9 mouse cellular contexts compared by ENCODE assay signal in the genomic region with DNA sequence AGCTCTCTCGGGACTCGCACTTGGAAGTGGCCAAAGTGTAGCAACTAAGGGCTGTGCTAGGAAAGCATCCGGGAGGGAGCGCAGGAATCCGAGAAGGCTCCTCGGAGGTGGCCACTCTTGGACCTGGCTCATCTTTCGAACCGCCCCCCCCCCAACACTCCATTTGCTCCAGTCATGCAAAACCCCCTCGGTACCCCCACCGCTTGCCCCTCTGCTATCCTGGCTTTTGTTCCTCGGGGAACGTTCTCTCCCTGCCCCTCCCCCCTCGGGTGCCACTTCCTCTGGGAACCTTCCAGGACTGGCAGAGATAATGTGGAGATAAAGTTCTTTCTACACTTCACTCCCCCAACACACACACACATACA. TPM values are rescaled to one million over a fixed set of nuclear protein-coding genes. Genes with fewer than 3 reads are reported as not detected.
A peak's percentile ranks its signal among the peaks of the same experiment; 100 is the strongest.
DNase-seq lines count a peak whose midpoint lies in the region; ATAC-seq lines count a peak whose summit lies in the region.
"Had no signal": no experiment of that assay in that cellular context is flagged by ENCODE, and none has a peak within 500 bp of the region (broad histone marks: within the 10 kb centered on the region; RNA-seq: fewer than 3 reads in every experiment).

No protein-coding gene starts in this region.

- no peaks in the 10 kb centered on the region for H3K9me3 ChIP-seq in kidney, embryonic 16.5 days (ENCODE audit: low read length)
- no peaks in the 10 kb centered on the region for H3K9me3 ChIP-seq in embryonic facial prominence, embryonic 13.5 days
- H3K9me3 ChIP-seq in hindbrain, embryonic 16.5 days (ENCODE audit: control insufficient read depth, low read length), result no peaks in the 10 kb centered on the region
- no peaks in the 10 kb centered on the region for H3K9me3 ChIP-seq in midbrain, embryonic 13.5 days

- peak overlapping the region; percentile 74 for H3K4me3 ChIP-seq in kidney, embryonic 16.5 days (ENCODE audit: low read length)
- peak overlapping the region; percentile 77 for H3K4me3 ChIP-seq in embryonic facial prominence, embryonic 13.5 days
- peak overlapping the region; percentile 56 for H3K4me3 ChIP-seq in hindbrain, embryonic 16.5 days (ENCODE audit: low read length)
- peak overlapping the region; percentile 47 for H3K4me3 ChIP-seq in midbrain, embryonic 13.5 days (replicated peaks)

- ATAC-seq in kidney, embryonic 16.5 days (ENCODE audit: low FRiP score, low TSS enrichment), result no peak
- no peak for ATAC-seq in embryonic facial prominence, embryonic 13.5 days (ENCODE audit: insufficient number of reproducible peaks, insufficient read depth, low FRiP score, low TSS enrichment, low read depth)
- ATAC-seq in hindbrain, embryonic 16.5 days, result no peak; the same call in 1 of the 2 replicates
- ATAC-seq in midbrain, embryonic 13.5 days, result peak; percentile 1
- no peak for ATAC-seq in inflammation-experienced regulatory T-cells, adult 6 months

- no peaks in the 10 kb centered on the region for H3K36me3 ChIP-seq in kidney, embryonic 16.5 days (ENCODE audit: insufficient read depth, low read length)
- H3K36me3 ChIP-seq in embryonic facial prominence, embryonic 13.5 days, result no peaks in the 10 kb centered on the region
- H3K36me3 ChIP-seq in hindbrain, embryonic 16.5 days (ENCODE audit: control insufficient read depth, insufficient read depth, low read length), result no peaks in the 10 kb centered on the region
- H3K36me3 ChIP-seq in midbrain, embryonic 13.5 days, result no peaks in the 10 kb centered on the region

- no peak for DNase-seq in kidney, adult 9 months
- no peak for DNase-seq in embryo, embryonic 10 days (ENCODE audit: low spot score)
- no peak for DNase-seq in embryo, embryonic 10.5 days (ENCODE audit: low spot score)
- DNase-seq: cerebellum, adult 11-12 months had no signal

- H3K27me3 ChIP-seq in kidney, embryonic 16.5 days (ENCODE audit: insufficient read depth, low read length), result peaks cover 6% of the 10 kb centered on the region; the same call in 1 of the 2 replicates
- H3K27me3 ChIP-seq in embryonic facial prominence, embryonic 13.5 days, result peaks cover 35% of the 10 kb centered on the region
- peaks cover 60% of the 10 kb centered on the region for H3K27me3 ChIP-seq in hindbrain, embryonic 16.5 days (replicated peaks; ENCODE audit: control insufficient read depth, insufficient read depth, low read length)
- peaks cover 92% of the 10 kb centered on the region for H3K27me3 ChIP-seq in midbrain, embryonic 13.5 days

- H3K9ac ChIP-seq in kidney, embryonic 16.5 days (replicated peaks; ENCODE audit: low read length), result peak overlapping the region; percentile 83
- peak overlapping the region; percentile 88 for H3K9ac ChIP-seq in embryonic facial prominence, embryonic 13.5 days
- H3K9ac ChIP-seq in hindbrain, embryonic 16.5 days (ENCODE audit: low read depth, low read length), result no peak overlapping the region
- H3K9ac ChIP-seq in midbrain, embryonic 13.5 days (replicated peaks), result peak overlapping the region; percentile 59

- peak overlapping the region; percentile 71 for H3K4me2 ChIP-seq in kidney, embryonic 16.5 days (replicated peaks; ENCODE audit: low read depth, low read length)
- H3K4me2 ChIP-seq in embryonic facial prominence, embryonic 13.5 days, result peak overlapping the region; percentile 91
- peak overlapping the region; percentile 96 for H3K4me2 ChIP-seq in hindbrain, embryonic 16.5 days (ENCODE audit: low read length)
- H3K4me2 ChIP-seq in midbrain, embryonic 13.5 days (replicated peaks), result peak overlapping the region; percentile 83

- peaks cover 60% of the 10 kb centered on the region for H3K4me1 ChIP-seq in kidney, embryonic 16.5 days (ENCODE audit: insufficient read depth, low read length)
- H3K4me1 ChIP-seq in embryonic facial prominence, embryonic 13.5 days, result peaks cover 47% of the 10 kb centered on the region
- peaks cover 22% of the 10 kb centered on the region for H3K4me1 ChIP-seq in hindbrain, embryonic 16.5 days (ENCODE audit: control insufficient read depth, insufficient read depth, low read depth, low read length)
- peaks cover 46% of the 10 kb centered on the region for H3K4me1 ChIP-seq in midbrain, embryonic 13.5 days (replicated peaks)

- peak overlapping the region; percentile 95 for H3K27ac ChIP-seq in kidney, embryonic 16.5 days (ENCODE audit: low read length)
- 0 out of 2 replicates have a peak overlapping the region, but pooled peaks have one; percentile 93 for H3K27ac ChIP-seq in embryonic facial prominence, embryonic 13.5 days
- H3K27ac ChIP-seq in hindbrain, embryonic 16.5 days (ENCODE audit: low read depth, low read length), result no peak overlapping the region
- no peak overlapping the region for H3K27ac ChIP-seq in midbrain, embryonic 13.5 days

- under 1% methylated on average over 13 of the region's 13 CpGs for WGBS in kidney, embryonic 16.5 days
- 0% methylated on average over 13 of the region's 13 CpGs for WGBS in embryonic facial prominence, embryonic 13.5 days
- 0% methylated on average over 11 of the region's 13 CpGs for WGBS in hindbrain, embryonic 16.5 days
- WGBS in midbrain, embryonic 13.5 days, result under 1% methylated on average over 13 of the region's 13 CpGs

RNA-seq across cellular contexts. Expression of gene Bmp7, which starts 0.7 kb away (rescaled TPM):
- 39.8 and 49.7 TPM in 2 replicates for polyA plus RNA-seq in kidney, embryonic 16.5 days (2015; fragmentation: Nextera tagmentation; extraction: Ambion mirVana)
- polyA plus RNA-seq in embryonic facial prominence, embryonic 13.5 days (2015; fragmentation: Nextera tagmentation; extraction: Ambion mirVana), result 41.6 and 43.6 TPM in 2 replicates
- 13.7 and 20.0 TPM in 2 replicates for polyA plus RNA-seq in hindbrain, embryonic 16.5 days (2015; fragmentation: Nextera tagmentation; extraction: Ambion mirVana)
- 9.1 and 12.6 TPM in 2 replicates for polyA plus RNA-seq in midbrain, embryonic 13.5 days (2015; fragmentation: Nextera tagmentation; extraction: Ambion mirVana)
- 10 to 100 TPM in 2 of 3 experiments, 1 to 10 TPM in 1; 5.9 to 16.6 (median 14.8) TPM for polyA plus RNA-seq in inflammation-experienced regulatory T-cells, adult 6 months (2017; shearing (Covaris generic))

RNA-seq across cellular contexts. Expression of gene Spo11, which starts 36.7 kb away (rescaled TPM):
- 0.05 and 0.23 TPM in 2 replicates for polyA plus RNA-seq in kidney, embryonic 16.5 days (2015; fragmentation: Nextera tagmentation; extraction: Ambion mirVana)
- polyA plus RNA-seq in embryonic facial prominence, embryonic 13.5 days (2015; fragmentation: Nextera tagmentation; extraction: Ambion mirVana), result 2.8 and 3.9 TPM in 2 replicates
- polyA plus RNA-seq in hindbrain, embryonic 16.5 days (2015; fragmentation: Nextera tagmentation; extraction: Ambion mirVana), result 1.2 and 1.8 TPM in 2 replicates
- 0.53 and 0.61 TPM in 2 replicates for polyA plus RNA-seq in midbrain, embryonic 13.5 days (2015; fragmentation: Nextera tagmentation; extraction: Ambion mirVana)
- 1 to 10 TPM; 4.6 to 6.3 (median 6.0) TPM for polyA plus RNA-seq in inflammation-experienced regulatory T-cells, adult 6 months (2017; shearing (Covaris generic))

RNA-seq across cellular contexts. Expression of gene Rae1, which starts 59.1 kb away (rescaled TPM):
- polyA plus RNA-seq in kidney, embryonic 16.5 days (2015; fragmentation: Nextera tagmentation; extraction: Ambion mirVana), result 143 and 146 TPM in 2 replicates
- 137 and 148 TPM in 2 replicates for polyA plus RNA-seq in embryonic facial prominence, embryonic 13.5 days (2015; fragmentation: Nextera tagmentation; extraction: Ambion mirVana)
- polyA plus RNA-seq in hindbrain, embryonic 16.5 days (2015; fragmentation: Nextera tagmentation; extraction: Ambion mirVana), result 106 and 116 TPM in 2 replicates
- 121 TPM in 2 replicates for polyA plus RNA-seq in midbrain, embryonic 13.5 days (2015; fragmentation: Nextera tagmentation; extraction: Ambion mirVana)
- 10 to 100 TPM; 29.2 to 50.7 (median 50.2) TPM for polyA plus RNA-seq in inflammation-experienced regulatory T-cells, adult 6 months (2017; shearing (Covaris generic))

Comparison
In these comparisons a context has a peak if more than half of its experiments do, and no peak if none do; other contexts are left out.
1. H3K27ac ChIP-seq: peak in kidney, embryonic 16.5 days (single experiment) and embryonic facial prominence, embryonic 13.5 days (single experiment); none in hindbrain, embryonic 16.5 days (single experiment) and midbrain, embryonic 13.5 days (single experiment).
2. Peak in every context shown above with its lines, with median percentiles within 50 percentile points of each other: H3K4me2 ChIP-seq and H3K4me3 ChIP-seq.